Mouse (Mus musculus) heart, postnatal 0 days (tissue): ENCODE data around the gene Vat1. TPM values are rescaled to one million over a fixed set of nuclear protein-coding genes. Genes with fewer than 3 reads are reported as not detected.

Experiments
- ATAC-seq: fragments of 200-750 bp; cut with Nextera tagmentation; 2 replicates; pipeline ENCODE4 v1.8.0; 2017; ENCODE audit warnings: low read depth, moderate number of reproducible peaks, moderate library complexity; ENCODE audit not compliant: insufficient read depth
- DNase-seq: peaks from one replicate; pipeline ENCODE4 v3.0.0-alpha.2; 2016; ENCODE audit warnings: low spot score
- H3K27ac ChIP-seq: fragments of 300-500 bp; sonication (generic); 2 replicates; pipeline ENCODE4 v1.5.1; 2014; ENCODE audit warnings: low read depth, mild to moderate bottlenecking
- H3K27me3 ChIP-seq: fragments of 300-500 bp; sonication (generic); 2 replicates; pipeline ENCODE4 v1.6.1; 2014; ENCODE audit warnings: low read length, mixed read lengths; ENCODE audit not compliant: control insufficient read depth, insufficient read depth
- H3K36me3 ChIP-seq: fragments of 300-500 bp; sonication (generic); replicated peaks from 2 replicates; pipeline ENCODE4 v1.6.1; 2014; ENCODE audit warnings: low read length, mixed read lengths; ENCODE audit not compliant: control insufficient read depth, insufficient read depth
- H3K4me1 ChIP-seq: fragments of 300-500 bp; sonication (generic); 2 replicates; pipeline ENCODE4 v1.6.1; 2014; ENCODE audit warnings: antibody characterized with exemption; ENCODE audit not compliant: control insufficient read depth, insufficient read depth
- H3K4me2 ChIP-seq: fragments of 300-500 bp; sonication (generic); 2 replicates; pipeline ENCODE4 v1.6.1; 2014; ENCODE audit warnings: low read depth, mild to moderate bottlenecking, low read length, moderate library complexity
- H3K4me3 ChIP-seq: fragments of 300-500 bp; sonication (generic); 2 replicates; pipeline ENCODE4 v1.5.1; 2014; ENCODE audit warnings: low read depth, low read length
- H3K9ac ChIP-seq: fragments of 300-500 bp; sonication (generic); replicated peaks from 2 replicates; pipeline ENCODE4 v1.6.1; 2014; ENCODE audit warnings: low read depth, low read length, mixed read lengths
- H3K9me3 ChIP-seq: fragments of 300-500 bp; sonication (generic); replicated peaks from 2 replicates; pipeline ENCODE4 v1.6.1; 2016; ENCODE audit warnings: low read length; ENCODE audit not compliant: control insufficient read depth
- CTCF ChIP-seq: IDR thresholded peaks from 2 replicates; pipeline ENCODE4 v1.5.1; 2016; ENCODE audit warnings: antibody characterized with exemption, control low read depth, low read depth
- EP300 ChIP-seq: IDR thresholded peaks from 2 replicates; pipeline ENCODE4 v1.6.1; 2016; ENCODE audit warnings: antibody characterized with exemption, low read depth
- WGBS: fragments of 180-500 bp; shearing (Covaris S2); extraction: QIAGEN DNeasy Blood & Tissue Kit; methylation state at CpG from one replicate; pipeline ENCODE4 v1.1.7; 2014; 5-methylcytosine and 5-hydroxymethylcytosine counted together
- polyA plus RNA-seq: library from polyadenylated mRNA; unstranded; fragments of >200 nt; fragmentation: Nextera tagmentation; extraction: Ambion mirVana; gene quantifications from 2 replicates; pipeline ENCODE4 v1.2.1, GENCODE M21; 2015
- total RNA-seq: library from RNA; depleted of rRNA; stranded (reverse); fragments of >200 nt; gene quantifications from 2 replicates; pipeline ENCODE4 v1.2.3, GENCODE M21; 2014; ENCODE audit warnings: low replicate concordance

Vat1 gene
- total and polyA plus RNA-seq, 2 experiments from 2014 or later, result 19.7 to 82.0 TPM

DNA sequence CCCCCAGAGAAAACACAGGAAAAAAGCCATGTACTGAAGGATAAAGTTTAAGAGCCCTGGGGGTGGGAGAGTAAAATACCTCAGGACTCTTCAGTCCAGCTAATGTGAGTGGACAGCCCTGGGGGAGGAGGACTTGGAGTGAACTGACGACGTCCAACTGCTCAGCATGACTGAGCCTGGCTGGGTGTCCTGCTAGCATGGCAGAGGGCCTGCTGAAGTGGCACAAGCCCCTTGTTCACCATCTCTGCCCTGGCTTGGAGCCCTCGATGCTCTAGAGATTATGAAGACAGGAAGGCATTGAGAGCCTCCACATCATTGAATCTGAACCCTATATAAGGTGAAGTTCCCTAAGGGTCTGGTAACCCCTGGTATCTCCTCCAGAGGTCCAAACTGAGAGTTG is 5.9 kb upstream of the Vat1 start:
- no peak overlapping the region for H3K4me3 ChIP-seq
- H3K36me3 ChIP-seq, result no peaks in the 10 kb centered on the region
- no peaks in the 10 kb centered on the region for H3K27me3 ChIP-seq
- ATAC-seq, result no peak
- DNase-seq, result no peak
- H3K4me1 ChIP-seq, result 0 out of 2 replicates have a peak, but pooled peaks cover 6% of the 10 kb centered on the region
- no peaks in the 10 kb centered on the region for H3K9me3 ChIP-seq
- H3K4me2 ChIP-seq, result no peak overlapping the region
- 52% methylated on average over 3 of the region's 3 CpGs for WGBS
- no peak for TF ChIP-seq CTCF
- no peak for TF ChIP-seq EP300
- no peak overlapping the region for H3K9ac ChIP-seq
- no peak overlapping the region for H3K27ac ChIP-seq

DNA sequence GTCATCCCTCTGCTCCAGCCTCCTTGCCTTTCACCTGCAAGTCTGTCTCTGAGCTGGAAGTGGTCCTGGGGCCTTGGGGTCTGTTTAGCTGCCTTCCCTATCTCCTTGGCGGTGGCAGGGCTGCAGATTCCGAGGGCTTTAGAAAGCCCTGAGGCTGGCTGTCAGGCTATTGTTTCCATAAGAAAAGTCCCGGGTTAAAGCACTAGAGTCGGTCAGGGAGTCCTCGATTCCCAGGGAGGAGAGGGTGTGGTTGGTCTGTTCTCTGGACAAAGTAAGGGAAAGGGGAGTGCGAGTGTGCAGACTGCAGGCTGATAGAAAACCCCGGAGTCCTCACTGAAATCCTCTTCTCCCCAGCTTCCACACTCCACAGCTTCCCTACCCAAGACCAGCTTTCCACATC is 4.2 kb upstream of the Vat1 start:
- DNase-seq (no peak), ATAC-seq (no peak)
- Histone ChIP-seq H3K9ac (no peak overlapping the region), H3K9me3 (no peaks in the 10 kb centered on the region), H3K27me3 (no peaks in the 10 kb centered on the region), H3K4me1 (0 out of 2 replicates have a peak, but pooled peaks cover 6% of the 10 kb centered on the region), H3K36me3 (no peaks in the 10 kb centered on the region), H3K27ac (no peak overlapping the region), H3K4me2 (no peak overlapping the region), H3K4me3 (no peak overlapping the region)
- TF ChIP-seq EP300, result no peak
- TF ChIP-seq CTCF, result no peak
- 34% methylated on average over 7 of the region's 7 CpGs for WGBS

DNA sequence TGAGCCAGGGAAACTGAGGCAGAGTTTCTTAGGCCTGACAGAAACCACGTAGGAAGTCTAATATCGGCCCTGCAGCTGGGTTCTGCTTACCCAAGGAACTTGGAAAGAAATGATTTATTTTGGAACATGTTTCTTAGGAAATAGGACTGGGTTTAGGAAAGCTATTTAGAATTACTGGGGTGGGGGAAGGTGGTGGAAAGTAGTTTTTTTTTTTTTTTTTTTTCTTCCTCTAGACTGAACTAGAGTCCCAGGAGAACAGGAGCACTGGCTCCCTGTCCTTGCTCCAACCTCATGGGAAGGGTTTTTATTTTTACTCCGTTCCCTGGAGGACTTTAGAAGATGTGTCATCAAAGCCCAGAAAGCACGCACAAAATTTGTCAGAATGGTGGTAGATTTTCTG is 3.1 kb upstream of the Vat1 start:
- Histone ChIP-seq H3K9ac (no peak overlapping the region), H3K4me3 (no peak overlapping the region)
- DNase-seq, result no peak

DNA sequence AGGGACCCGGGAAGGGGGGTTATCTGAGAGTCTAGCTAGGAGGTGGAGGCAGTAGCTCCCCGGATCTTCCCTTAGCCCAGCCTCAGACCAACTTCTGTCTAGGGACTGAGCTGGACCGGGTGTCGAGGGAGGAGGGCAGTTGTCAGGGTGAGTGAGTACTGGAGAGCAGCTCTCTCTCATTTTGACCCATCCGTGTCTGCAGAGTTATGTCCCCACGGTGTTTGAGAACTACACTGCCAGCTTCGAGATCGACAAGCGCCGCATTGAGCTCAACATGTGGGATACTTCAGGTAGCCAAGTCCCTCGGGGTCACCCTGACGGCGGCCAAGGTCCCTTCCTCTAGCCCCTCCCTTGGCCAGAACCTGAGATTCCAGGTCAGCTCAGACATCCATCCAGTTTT is 2.7 kb upstream of the Vat1 start:
- H3K4me2 ChIP-seq, result peak overlapping the region; percentile 86
- H3K9ac ChIP-seq, result peak overlapping the region; percentile 54
- TF ChIP-seq CTCF, result no peak
- TF ChIP-seq EP300, result no peak
- no peak overlapping the region for H3K27ac ChIP-seq
- ATAC-seq, result no peak
- H3K4me3 ChIP-seq, result peak overlapping the region; percentile 65
- WGBS, result 12% methylated on average over 13 of the region's 13 CpGs
- DNase-seq, result no peak
- no peaks in the 10 kb centered on the region for H3K36me3 ChIP-seq
- no peaks in the 10 kb centered on the region for H3K27me3 ChIP-seq
- H3K4me1 ChIP-seq, result 0 out of 2 replicates have a peak, but pooled peaks cover 6% of the 10 kb centered on the region
- H3K9me3 ChIP-seq, result no peaks in the 10 kb centered on the region

More for the DNA sequence above, 3.1 kb upstream of the Vat1 start:
- Histone ChIP-seq H3K4me1 (0 out of 2 replicates have a peak, but pooled peaks cover 6% of the 10 kb centered on the region), H3K9me3 (no peaks in the 10 kb centered on the region), H3K27ac (no peak overlapping the region), H3K36me3 (no peaks in the 10 kb centered on the region), H3K4me2 (peak overlapping the region; percentile 86; the same call in 1 of the 2 replicates), H3K27me3 (no peaks in the 10 kb centered on the region)
- WGBS, result 51% methylated on average over 4 of the region's 4 CpGs
- TF ChIP-seq CTCF (no peak), EP300 (no peak)
- ATAC-seq, result no peak

DNA sequence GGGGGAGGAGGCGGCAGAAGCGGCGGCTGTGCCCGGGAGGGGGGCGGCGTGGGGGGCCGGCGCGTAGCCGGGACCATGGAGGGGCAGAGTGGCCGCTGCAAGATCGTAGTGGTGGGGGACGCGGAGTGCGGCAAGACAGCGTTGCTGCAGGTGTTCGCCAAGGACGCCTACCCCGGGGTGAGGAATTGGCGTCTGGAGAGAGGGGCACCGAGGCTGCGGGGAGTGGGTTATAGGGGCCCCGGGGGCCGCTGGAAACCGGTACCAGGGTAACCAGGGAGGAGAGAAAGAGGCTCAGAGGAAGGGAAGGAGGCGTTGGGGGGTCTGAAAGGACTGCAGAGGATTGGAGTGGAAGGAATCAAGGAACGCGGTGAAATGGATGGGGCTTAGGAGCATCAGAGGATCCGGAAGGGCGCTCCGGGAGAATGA is 2.2 kb upstream of the Vat1 start:
- Histone ChIP-seq H3K4me1 (0 out of 2 replicates have a peak, but pooled peaks cover 6% of the 10 kb centered on the region), H3K36me3 (no peaks in the 10 kb centered on the region), H3K4me3 (peak overlapping the region; percentile 65), H3K27ac (no peak overlapping the region), H3K4me2 (peak overlapping the region; percentile 86), H3K9ac (peak overlapping the region; percentile 54), H3K9me3 (no peaks in the 10 kb centered on the region), H3K27me3 (no peaks in the 10 kb centered on the region)
- no peak for ATAC-seq
- 0% methylated on average over 24 of the region's 31 CpGs for WGBS
- DNase-seq, result no peak
- TF ChIP-seq EP300, result no peak
- TF ChIP-seq CTCF, result no peak
